Mouse (Mus musculus) heart, embryonic 10.5 days (tissue): Measurements from ENCODE around the gene Fgfr2. TPM values are rescaled to one million over a fixed set of nuclear protein-coding genes. Genes with fewer than 3 reads are reported as not detected.
A peak's percentile ranks its signal among the peaks of the same experiment; 100 is the strongest.

Experiments used
- DNase-seq: peaks from one replicate; pipeline ENCODE4 v3.0.0-alpha.2; 2017; ENCODE audit warnings: low spot score
- H3K27ac ChIP-seq: fragments of 300-500 bp; sonication (generic); 2 replicates; pipeline ENCODE4 v1.5.1; 2016; ENCODE audit warnings: mild to moderate bottlenecking
- H3K27me3 ChIP-seq: fragments of 300-500 bp; sonication (generic); 2 replicates; pipeline ENCODE4 v1.6.1; 2016; ENCODE audit warnings: mild to moderate bottlenecking; ENCODE audit not compliant: poor library complexity, insufficient read depth, severe bottlenecking
- H3K36me3 ChIP-seq: fragments of 300-500 bp; sonication (generic); 2 replicates; pipeline ENCODE4 v1.6.1; 2016; ENCODE audit warnings: mild to moderate bottlenecking, moderate library complexity
- H3K4me1 ChIP-seq: fragments of 300-500 bp; sonication (generic); 2 replicates; pipeline ENCODE4 v1.6.1; 2016; ENCODE audit warnings: mild to moderate bottlenecking
- H3K4me3 ChIP-seq: fragments of 300-500 bp; sonication (generic); 2 replicates; pipeline ENCODE4 v1.5.1; 2016; ENCODE audit warnings: mild to moderate bottlenecking, moderate library complexity
- H3K9me3 ChIP-seq: fragments of 300-500 bp; sonication (generic); 2 replicates; pipeline ENCODE4 v1.6.1; 2016; ENCODE audit warnings: mild to moderate bottlenecking, moderate library complexity
- WGBS: fragments of 180-500 bp; shearing (Covaris S2); methylation state at CpG from one replicate; pipeline ENCODE4 v1.1.7; 2016; 5-methylcytosine and 5-hydroxymethylcytosine counted together
- polyA plus RNA-seq: library from polyadenylated mRNA; unstranded; fragments of >200 nt; fragmentation: Nextera tagmentation; extraction: Ambion mirVana; gene quantifications from 2 replicates; pipeline ENCODE4 v1.2.1, GENCODE M21; 2016

Gene Fgfr2
- polyA plus RNA-seq, 1 experiment from 2014 or later: 46.6 TPM

DNA sequence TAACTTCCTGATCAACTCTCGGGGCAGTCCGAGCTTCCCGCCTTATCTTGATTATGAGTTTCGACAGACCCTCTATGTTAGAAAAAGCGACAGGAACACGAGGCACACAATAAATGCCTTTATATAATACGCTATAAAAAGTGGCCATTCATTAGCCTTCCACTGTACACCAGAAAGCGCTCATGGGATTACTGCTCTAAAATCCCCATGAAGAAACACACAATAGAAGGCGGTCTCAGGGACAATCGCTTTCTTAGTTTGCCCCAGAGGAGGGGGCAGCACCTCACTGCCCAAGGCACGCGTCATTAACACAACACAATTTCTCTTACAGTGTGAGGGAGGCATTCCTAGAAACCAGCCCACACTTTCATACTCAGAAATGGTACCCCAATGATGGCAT, 2954.9 kb downstream of the Fgfr2 start:
- Histone ChIP-seq H3K9me3 (no peaks in the 10 kb centered on the region), H3K4me3 (no peak overlapping the region), H3K27ac (no peak overlapping the region), H3K27me3 (no peaks in the 10 kb centered on the region), H3K4me1 (peaks cover 41% of the 10 kb centered on the region), H3K36me3 (peaks cover 29% of the 10 kb centered on the region)
- DNase-seq: no peak
- WGBS: 81% methylated on average over 12 of the region's 12 CpGs

DNA sequence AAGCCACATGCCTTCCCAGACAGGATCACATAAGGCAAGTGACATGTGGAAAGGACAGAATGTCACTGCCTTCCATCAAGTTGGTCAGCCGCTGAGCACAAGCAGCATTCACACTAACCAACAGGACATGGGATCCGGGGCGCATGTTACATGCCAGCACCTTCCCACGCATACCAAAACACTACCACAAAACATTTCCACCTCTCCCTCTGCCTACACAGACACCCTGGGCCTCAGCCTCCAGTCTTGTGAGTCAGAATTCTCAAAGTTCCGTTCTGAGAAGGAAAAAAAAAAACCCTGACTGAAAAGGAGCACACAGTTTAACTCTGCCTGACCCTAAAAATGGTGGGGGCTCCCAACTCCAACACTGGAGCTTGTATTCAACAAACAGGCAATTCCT, 2955.9 kb downstream of the Fgfr2 start:
- 77% methylated on average over 5 of the region's 5 CpGs for WGBS
- no peak overlapping the region for H3K4me3 ChIP-seq
- no peak for DNase-seq
- no peaks in the 10 kb centered on the region for H3K27me3 ChIP-seq
- no peaks in the 10 kb centered on the region for H3K9me3 ChIP-seq
- peaks cover 41% of the 10 kb centered on the region for H3K4me1 ChIP-seq
- H3K36me3 ChIP-seq: peaks cover 24% of the 10 kb centered on the region
- no peak overlapping the region for H3K27ac ChIP-seq

DNA sequence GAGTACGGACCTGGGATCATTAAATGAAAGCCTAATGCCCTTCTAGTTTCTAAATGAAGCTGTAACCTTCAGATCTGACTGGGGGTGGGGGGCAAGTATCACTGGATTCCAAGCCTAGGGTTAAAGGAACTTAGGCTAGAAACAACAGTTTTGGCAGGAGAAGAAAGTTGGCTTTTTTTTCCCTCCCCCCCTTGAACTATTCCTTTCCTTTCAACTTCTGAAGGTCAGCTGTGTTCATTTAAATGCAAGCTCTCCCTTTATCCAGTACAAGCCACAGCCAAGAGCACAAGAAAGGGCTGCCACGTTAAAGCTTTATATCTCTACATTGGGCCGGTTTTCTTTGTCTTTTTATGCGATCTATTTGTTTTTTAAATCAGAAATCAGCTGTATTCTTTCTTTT, 2957.0 kb downstream of the Fgfr2 start:
- peaks cover 48% of the 10 kb centered on the region for H3K4me1 ChIP-seq
- peaks cover 19% of the 10 kb centered on the region for H3K36me3 ChIP-seq
- 75% methylated on average over 4 of the region's 4 CpGs for WGBS
- H3K27ac ChIP-seq: peak overlapping the region; percentile 47; the same call in 1 of the 2 replicates
- H3K27me3 ChIP-seq: no peaks in the 10 kb centered on the region
- H3K9me3 ChIP-seq: no peaks in the 10 kb centered on the region
- no peak for DNase-seq
- no peak overlapping the region for H3K4me3 ChIP-seq

DNA sequence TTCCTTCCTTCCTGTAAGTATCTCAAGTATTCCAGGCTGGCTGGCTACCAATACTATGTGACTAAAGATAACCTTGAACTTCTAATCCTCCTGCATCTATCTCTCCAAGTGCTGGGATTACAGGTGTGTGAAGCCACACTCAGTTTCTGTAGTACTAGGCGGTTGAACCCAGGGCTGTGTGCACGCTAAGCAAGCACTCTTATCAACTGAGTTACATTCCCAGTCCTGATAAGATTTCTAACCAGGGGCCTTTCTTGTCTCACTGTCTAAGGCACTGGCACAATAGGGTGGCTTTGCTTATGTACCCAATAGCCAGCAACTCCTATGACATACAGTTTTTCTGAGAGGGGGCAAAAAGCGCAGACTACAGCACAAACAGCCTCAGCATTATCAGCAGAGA, 2957.7 kb downstream of the Fgfr2 start:
- peak overlapping the region; percentile 56; the same call in 1 of the 2 replicates for H3K27ac ChIP-seq
- H3K36me3 ChIP-seq: peaks cover 16% of the 10 kb centered on the region
- H3K4me3 ChIP-seq: no peak overlapping the region
- WGBS: 29% methylated on average over 3 of the region's 3 CpGs
- no peaks in the 10 kb centered on the region for H3K27me3 ChIP-seq
- H3K9me3 ChIP-seq: no peaks in the 10 kb centered on the region
- DNase-seq: no peak
- peaks cover 47% of the 10 kb centered on the region for H3K4me1 ChIP-seq

DNA sequence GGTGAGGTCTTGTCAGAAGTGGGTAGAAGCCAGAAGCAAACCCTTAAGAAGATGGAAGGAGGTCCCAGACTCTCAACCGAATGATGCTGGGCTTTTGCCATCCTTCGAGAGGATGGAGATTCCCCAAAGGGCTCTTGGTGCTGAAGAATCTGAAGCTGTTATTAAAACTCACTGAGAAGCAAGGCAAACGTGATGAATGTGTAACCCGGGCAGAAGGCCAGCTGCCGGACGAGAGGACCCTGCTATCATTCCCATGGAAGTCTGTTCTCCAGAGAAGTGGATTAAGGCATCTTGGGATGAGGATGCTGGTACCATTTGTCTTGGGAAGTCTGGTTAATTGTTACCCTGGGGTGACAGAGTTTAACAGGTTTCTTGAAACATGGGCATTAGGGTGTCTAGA, 2960.4 kb downstream of the Fgfr2 start:
- Histone ChIP-seq H3K4me1 (peaks cover 36% of the 10 kb centered on the region), H3K36me3 (peaks cover 6% of the 10 kb centered on the region), H3K9me3 (no peaks in the 10 kb centered on the region), H3K27me3 (no peaks in the 10 kb centered on the region), H3K4me3 (no peak overlapping the region), H3K27ac (no peak overlapping the region)
- WGBS: 81% methylated on average over 6 of the region's 6 CpGs
- no peak for DNase-seq

DNA sequence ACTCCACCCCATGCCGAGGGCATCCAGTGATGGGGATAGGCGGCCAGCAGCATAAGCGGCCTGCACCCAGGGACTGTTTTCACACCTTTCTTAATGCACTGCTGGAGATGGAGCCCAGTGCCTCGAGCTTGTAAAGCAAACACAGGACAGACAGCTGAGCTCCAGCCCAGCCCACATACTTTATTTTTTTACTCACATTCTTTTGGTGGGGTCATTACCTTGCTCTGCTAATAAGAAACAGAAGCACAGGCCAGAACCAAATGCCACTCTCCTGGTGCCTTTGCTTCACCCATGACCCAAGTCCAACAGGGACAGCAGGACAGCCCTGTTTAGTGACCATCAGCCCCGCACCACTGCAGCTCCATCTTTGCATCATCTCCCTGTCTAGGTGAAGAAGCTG, 2961.6 kb downstream of the Fgfr2 start:
- peaks cover 25% of the 10 kb centered on the region for H3K4me1 ChIP-seq
- H3K4me3 ChIP-seq: no peak overlapping the region
- no peak for DNase-seq
- no peaks in the 10 kb centered on the region for H3K9me3 ChIP-seq
- no peaks in the 10 kb centered on the region for H3K27me3 ChIP-seq
- 53% methylated on average over 5 of the region's 5 CpGs for WGBS
- H3K36me3 ChIP-seq: peaks cover 6% of the 10 kb centered on the region
- no peak overlapping the region for H3K27ac ChIP-seq

DNA sequence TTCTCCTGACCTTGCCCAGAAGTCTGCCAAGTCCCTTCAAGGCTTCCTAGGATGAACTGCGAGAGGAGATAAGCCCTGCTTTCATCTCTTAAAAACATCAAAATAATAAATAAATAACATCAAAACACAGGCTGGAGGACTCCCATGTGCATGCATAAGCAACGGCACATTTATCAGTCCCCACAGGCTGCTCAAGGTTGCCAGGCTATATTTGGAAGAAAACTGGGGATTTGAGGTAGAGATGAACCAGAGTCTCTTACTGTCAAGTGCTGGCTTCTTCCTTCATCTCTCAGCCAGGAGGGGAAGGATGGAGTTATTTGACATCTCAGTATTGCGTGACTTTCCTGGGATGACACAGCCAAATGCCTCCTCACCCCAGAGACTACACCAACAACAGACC, 2964.3 kb downstream of the Fgfr2 start:
- H3K4me3 ChIP-seq: no peak overlapping the region
- H3K9me3 ChIP-seq: no peaks in the 10 kb centered on the region
- WGBS: 54% methylated on average over 3 of the region's 3 CpGs
- DNase-seq: no peak
- 0 out of 2 replicates have a peak overlapping the region, but pooled peaks have one; percentile 2 for H3K27ac ChIP-seq
- 0 out of 2 replicates have a peak, but pooled peaks cover 10% of the 10 kb centered on the region for H3K4me1 ChIP-seq
- no peaks in the 10 kb centered on the region for H3K27me3 ChIP-seq
- peaks cover 6% of the 10 kb centered on the region for H3K36me3 ChIP-seq

DNA sequence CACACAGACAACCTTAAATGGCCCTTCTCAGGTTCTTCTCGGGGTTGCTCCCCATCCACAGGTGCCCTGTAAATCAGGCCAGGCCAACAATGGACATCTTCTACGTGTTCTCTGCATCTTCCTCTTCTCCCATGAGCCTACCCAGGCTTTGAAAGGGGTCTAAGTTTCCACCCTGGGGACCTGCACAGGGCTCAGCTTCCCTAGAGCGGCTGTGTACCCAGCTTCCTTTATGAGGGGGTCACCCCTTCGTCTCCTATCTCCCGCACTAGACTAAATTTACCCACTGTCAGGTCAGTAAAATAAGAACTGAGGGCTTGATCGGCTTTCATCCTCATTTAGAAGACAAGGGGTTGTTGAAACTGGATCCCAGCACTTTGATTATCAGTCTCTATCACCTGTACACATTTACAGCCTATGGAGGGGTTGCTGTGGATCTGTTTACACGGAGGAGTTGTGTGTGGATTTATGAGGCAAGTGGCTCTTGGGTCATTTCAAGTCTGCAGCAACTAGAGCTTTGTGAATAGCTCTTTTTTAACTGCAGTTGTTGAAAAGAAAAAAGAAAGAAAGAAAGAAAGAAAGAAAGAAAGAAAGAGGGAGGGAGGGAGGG, 2969.7 kb downstream of the Fgfr2 start:
- Histone ChIP-seq H3K27me3 (no peaks in the 10 kb centered on the region), H3K4me1 (peaks cover 20% of the 10 kb centered on the region), H3K9me3 (no peaks in the 10 kb centered on the region), H3K36me3 (no peaks in the 10 kb centered on the region), H3K4me3 (no peak overlapping the region), H3K27ac (no peak overlapping the region)
- no peak for DNase-seq
- 62% methylated on average over 7 of the region's 7 CpGs for WGBS

DNA sequence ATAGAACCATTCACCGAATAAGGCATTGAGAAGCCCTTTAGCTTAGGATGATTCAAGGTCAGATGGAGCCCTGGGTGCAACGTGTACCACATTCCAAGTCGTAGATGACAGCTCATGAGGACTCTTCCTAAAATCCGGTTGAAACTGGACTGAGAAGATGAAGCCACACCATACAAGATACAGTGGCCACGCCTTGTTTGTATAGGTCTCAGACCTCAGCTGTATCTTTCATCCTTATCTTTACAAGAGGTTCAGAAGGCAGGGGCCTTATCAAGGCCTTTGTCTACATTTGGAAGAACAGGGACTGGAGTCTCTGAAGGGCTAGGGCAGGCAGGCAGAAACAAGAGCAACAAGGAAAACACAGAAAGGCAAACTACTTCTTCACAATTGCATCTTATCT, 2974.2 kb downstream of the Fgfr2 start:
- no peak for DNase-seq
- 36% methylated on average over 5 of the region's 5 CpGs for WGBS
- Histone ChIP-seq H3K4me3 (no peak overlapping the region), H3K4me1 (peaks cover 30% of the 10 kb centered on the region), H3K27me3 (no peaks in the 10 kb centered on the region), H3K9me3 (no peaks in the 10 kb centered on the region), H3K27ac (peak overlapping the region; percentile 36; the same call in 1 of the 2 replicates), H3K36me3 (no peaks in the 10 kb centered on the region)

DNA sequence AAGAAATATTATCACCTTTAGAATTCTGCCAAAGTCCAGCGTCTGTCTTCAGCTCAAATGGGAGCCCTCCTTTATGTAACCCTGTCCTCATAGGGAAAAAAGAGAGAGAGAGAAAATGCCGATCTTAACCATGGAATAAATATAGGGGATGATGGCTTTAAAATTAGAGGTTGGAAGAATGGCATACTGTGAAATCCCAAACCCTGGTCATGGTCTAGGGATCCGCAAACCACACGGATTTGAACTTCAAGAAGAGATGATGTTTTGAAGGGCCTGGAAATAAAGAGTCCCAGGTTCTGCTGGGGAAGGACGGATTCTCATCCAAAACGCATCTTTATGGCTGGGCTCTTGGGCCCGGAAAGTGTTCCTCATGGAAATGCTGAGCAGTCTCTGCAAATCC, 2975.9 kb downstream of the Fgfr2 start:
- no peak for DNase-seq
- Histone ChIP-seq H3K9me3 (no peaks in the 10 kb centered on the region), H3K36me3 (no peaks in the 10 kb centered on the region), H3K27me3 (no peaks in the 10 kb centered on the region), H3K4me1 (peaks cover 41% of the 10 kb centered on the region), H3K4me3 (no peak overlapping the region), H3K27ac (0 out of 2 replicates have a peak overlapping the region, but pooled peaks have one; percentile 37)
- 86% methylated on average over 7 of the region's 7 CpGs for WGBS

DNA sequence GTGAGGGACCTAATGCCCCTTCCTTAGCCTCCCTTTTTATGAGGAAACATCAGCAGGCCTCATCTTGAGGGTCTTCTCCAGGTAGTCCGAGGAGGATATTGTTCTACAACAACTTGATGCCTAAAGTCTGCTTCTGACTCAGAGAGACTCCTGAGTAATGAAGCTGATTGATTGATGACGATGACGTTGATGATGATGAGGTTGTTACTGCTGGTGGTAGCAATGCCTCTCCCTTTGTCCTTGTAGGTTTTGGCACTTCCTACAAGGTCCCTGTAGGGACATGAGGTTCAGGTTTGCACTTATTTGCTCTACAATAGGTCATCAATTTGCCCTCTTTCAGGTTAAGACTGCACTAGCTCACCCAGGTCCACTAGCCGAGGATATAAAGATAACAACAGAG, 2977.9 kb downstream of the Fgfr2 start:
- Histone ChIP-seq H3K9me3 (no peaks in the 10 kb centered on the region), H3K36me3 (no peaks in the 10 kb centered on the region), H3K4me1 (peaks cover 54% of the 10 kb centered on the region), H3K27ac (no peak overlapping the region), H3K27me3 (no peaks in the 10 kb centered on the region), H3K4me3 (no peak overlapping the region)
- no peak for DNase-seq
- 91% methylated on average over 4 of the region's 4 CpGs for WGBS

DNA sequence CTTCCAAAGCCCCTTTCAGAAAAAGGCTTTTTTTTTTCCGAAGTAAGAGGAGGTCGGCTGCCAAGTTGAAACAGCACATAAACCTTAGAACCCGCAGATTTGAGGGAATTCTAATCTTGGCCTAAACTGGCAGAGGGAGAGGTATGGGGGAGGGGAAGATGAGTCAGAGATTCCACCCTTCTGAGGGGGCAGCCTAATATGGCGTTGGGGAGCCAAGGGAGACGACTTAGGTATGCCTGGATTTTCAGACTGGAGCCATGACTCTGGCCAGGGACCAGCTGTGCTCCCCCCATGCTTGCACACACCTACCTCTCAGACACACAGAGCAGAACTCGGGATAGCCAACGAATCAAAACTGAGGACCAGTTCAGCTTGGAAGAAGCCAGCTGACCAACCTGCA, 2979.8 kb downstream of the Fgfr2 start:
- H3K27me3 ChIP-seq: no peaks in the 10 kb centered on the region
- 45% methylated on average over 7 of the region's 7 CpGs for WGBS
- H3K27ac ChIP-seq: peak overlapping the region; percentile 84
- no peak for DNase-seq
- H3K4me1 ChIP-seq: peaks cover 50% of the 10 kb centered on the region
- H3K36me3 ChIP-seq: no peaks in the 10 kb centered on the region
- H3K9me3 ChIP-seq: no peaks in the 10 kb centered on the region
- H3K4me3 ChIP-seq: no peak overlapping the region

DNA sequence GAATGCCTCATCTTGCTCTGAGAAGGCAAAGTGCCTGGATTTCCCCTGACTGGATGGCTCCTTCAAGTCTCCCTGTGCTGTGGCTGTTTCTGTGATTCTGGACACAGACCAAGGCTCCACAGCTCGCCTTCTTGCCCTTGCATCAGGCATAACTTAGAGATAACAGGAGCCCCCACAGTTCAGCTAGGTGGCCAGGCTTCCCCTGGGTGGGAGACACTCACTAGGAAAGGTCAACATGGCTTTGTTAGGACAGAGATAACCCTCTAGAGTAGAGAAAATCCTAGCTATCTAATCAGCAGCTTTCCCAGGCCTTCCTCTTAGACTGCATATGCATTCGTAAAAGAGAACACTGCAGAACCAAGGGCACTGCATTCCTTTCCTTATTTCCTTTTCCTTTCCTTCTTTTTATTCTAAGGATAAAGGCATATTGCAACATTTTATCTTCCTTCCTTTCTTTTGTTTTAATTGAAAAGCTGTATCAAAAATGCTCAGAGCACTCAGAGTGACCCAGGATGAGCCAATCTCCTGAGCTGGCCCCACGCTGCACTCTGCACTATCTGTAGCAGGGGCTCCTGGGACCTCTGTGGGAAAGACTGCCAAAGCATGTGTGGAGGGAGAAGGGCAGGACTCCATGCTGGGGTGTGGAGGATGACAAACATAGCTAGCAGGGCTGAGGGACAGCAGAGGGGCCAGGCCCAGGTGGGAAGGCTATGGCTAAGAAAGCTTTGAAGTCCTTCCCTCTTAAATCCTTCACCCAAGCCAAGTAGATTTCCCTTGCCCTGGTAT, 2981.9 kb downstream of the Fgfr2 start:
- Histone ChIP-seq H3K4me1 (peaks cover 43% of the 10 kb centered on the region), H3K4me3 (no peak overlapping the region), H3K9me3 (no peaks in the 10 kb centered on the region), H3K27ac (peak overlapping the region; percentile 84), H3K27me3 (no peaks in the 10 kb centered on the region), H3K36me3 (no peaks in the 10 kb centered on the region)
- DNase-seq: no peak
- WGBS: 8% methylated on average over 3 of the region's 3 CpGs
